Mouse (Mus musculus) midbrain, embryonic 15.5 days (tissue): ENCODE measurements at regions not wholly inside any gene's neighbourhood (a gene's known extent, or its start where the extent isn't known, plus 50 kb on each side); places are given as distances from the start of the nearest gene placed in this dataset.
A peak's percentile ranks its signal among the peaks of the same experiment; 100 is the strongest.

Source experiments
- ATAC-seq: fragments of 200-750 bp; cut with Nextera tagmentation; replicated peaks from 2 replicates; pipeline ENCODE4 v1.8.0; 2017; ENCODE audit warnings: moderate TSS enrichment
- H3K27ac ChIP-seq: fragments of 300-500 bp; sonication (generic); 2 replicates; pipeline ENCODE4 v1.5.1; 2015; ENCODE audit warnings: mild to moderate bottlenecking, inconsistent platforms
- H3K27me3 ChIP-seq: fragments of 300-500 bp; sonication (generic); replicated peaks from 2 replicates; pipeline ENCODE4 v1.6.1; 2015; ENCODE audit warnings: inconsistent platforms
- H3K36me3 ChIP-seq: fragments of 300-500 bp; sonication (generic); replicated peaks from 2 replicates; pipeline ENCODE4 v1.6.1; 2015; ENCODE audit warnings: inconsistent platforms
- H3K4me1 ChIP-seq: fragments of 300-500 bp; sonication (generic); 2 replicates; pipeline ENCODE4 v1.6.1; 2015; ENCODE audit warnings: inconsistent platforms
- H3K4me2 ChIP-seq: fragments of 300-500 bp; sonication (generic); 2 replicates; pipeline ENCODE4 v1.6.1; 2015; ENCODE audit warnings: inconsistent platforms, mild to moderate bottlenecking, moderate library complexity
- H3K4me3 ChIP-seq: fragments of 300-500 bp; sonication (generic); 2 replicates; pipeline ENCODE4 v1.5.1; 2015; ENCODE audit warnings: mild to moderate bottlenecking, inconsistent platforms
- H3K9ac ChIP-seq: fragments of 300-500 bp; sonication (generic); 2 replicates; pipeline ENCODE4 v1.6.1; 2015; ENCODE audit warnings: mild to moderate bottlenecking, inconsistent platforms
- H3K9me3 ChIP-seq: fragments of 300-500 bp; sonication (generic); 2 replicates; pipeline ENCODE4 v1.6.1; 2016; ENCODE audit warnings: inconsistent platforms
- WGBS: fragments of 180-500 bp; shearing (Covaris S2); methylation state at CpG from one replicate; pipeline ENCODE4 v1.1.7; 2015; ENCODE audit warnings: mixed read lengths; 5-methylcytosine and 5-hydroxymethylcytosine counted together

GRCm38 (mm10) chr7:113672779-113673595 lies 92.8 kb upstream of the Spon1 start:
- Histone ChIP-seq H3K9ac (no peak overlapping the region), H3K4me2 (peak overlapping the region; percentile 23; the same call in 1 of the 2 replicates), H3K27ac (peak overlapping the region; percentile 34; the same call in 1 of the 2 replicates)

GRCm38 (mm10) chr7:113673596-113673956 lies 92.2 kb upstream of the Spon1 start:
- WGBS, result 57% methylated on average over 12 of the region's 12 CpGs
- Histone ChIP-seq H3K4me2 (peak overlapping the region; percentile 23; the same call in 1 of the 2 replicates), H3K27ac (peak overlapping the region; percentile 34; the same call in 1 of the 2 replicates)

More at GRCm38 (mm10) chr7:113672779-113673595, 92.8 kb upstream of the Spon1 start:
- ATAC-seq, result no peak
- Histone ChIP-seq H3K4me1 (peaks cover 12% of the 10 kb centered on the region), H3K36me3 (no peaks in the 10 kb centered on the region), H3K4me3 (no peak overlapping the region), H3K9me3 (no peaks in the 10 kb centered on the region), H3K27me3 (no peaks in the 10 kb centered on the region)
- 26% methylated on average over 18 of the region's 18 CpGs for WGBS

GRCm38 (mm10) chr7:113682271-113682670 lies 83.5 kb upstream of the Spon1 start:
- no peak for ATAC-seq
- H3K9me3 ChIP-seq, result no peaks in the 10 kb centered on the region
- 86% methylated on average over 5 of the region's 5 CpGs for WGBS
- no peaks in the 10 kb centered on the region for H3K4me1 ChIP-seq
- H3K4me2 ChIP-seq, result no peak overlapping the region
- no peak overlapping the region for H3K4me3 ChIP-seq
- no peaks in the 10 kb centered on the region for H3K36me3 ChIP-seq
- no peak overlapping the region for H3K9ac ChIP-seq
- no peak overlapping the region for H3K27ac ChIP-seq
- no peaks in the 10 kb centered on the region for H3K27me3 ChIP-seq

More at GRCm38 (mm10) chr7:113673596-113673956, 92.2 kb upstream of the Spon1 start:
- no peak; the same call in 1 of the 2 replicates for ATAC-seq
- Histone ChIP-seq H3K9ac (no peak overlapping the region), H3K4me1 (peaks cover 12% of the 10 kb centered on the region), H3K36me3 (no peaks in the 10 kb centered on the region), H3K4me3 (no peak overlapping the region), H3K27me3 (no peaks in the 10 kb centered on the region), H3K9me3 (no peaks in the 10 kb centered on the region)

GRCm38 (mm10) chr7:113685349-113685748 lies 80.4 kb upstream of the Spon1 start:
- Histone ChIP-seq H3K4me3 (no peak overlapping the region), H3K36me3 (no peaks in the 10 kb centered on the region), H3K27me3 (no peaks in the 10 kb centered on the region), H3K4me2 (no peak overlapping the region), H3K27ac (no peak overlapping the region), H3K9ac (no peak overlapping the region), H3K4me1 (no peaks in the 10 kb centered on the region), H3K9me3 (no peaks in the 10 kb centered on the region)
- ATAC-seq, result no peak
- WGBS, result 83% methylated on average over 4 of the region's 4 CpGs

- Histone ChIP-seq H3K4me3 (no peak overlapping the region), H3K4me1 (no peaks in the 10 kb centered on the region), H3K27ac (no peak overlapping the region), H3K9ac (no peak overlapping the region), H3K36me3 (no peaks in the 10 kb centered on the region), H3K4me2 (no peak overlapping the region), H3K9me3 (no peaks in the 10 kb centered on the region), H3K27me3 (no peaks in the 10 kb centered on the region)
- whole genome bisulfite sequencing, result 79% methylated on average over 3 of the region's 3 CpGs
- ATAC-seq, result no peak
Observed at GRCm38 (mm10) chr7:113686527-113686926, 79.3 kb upstream of the Spon1 start.

- Histone ChIP-seq H3K9ac (no peak overlapping the region), H3K27me3 (no peaks in the 10 kb centered on the region), H3K4me2 (no peak overlapping the region), H3K27ac (no peak overlapping the region), H3K36me3 (no peaks in the 10 kb centered on the region), H3K4me1 (no peaks in the 10 kb centered on the region), H3K4me3 (no peak overlapping the region), H3K9me3 (no peaks in the 10 kb centered on the region)
- ATAC-seq, result no peak
- WGBS, result 80% methylated on average over 6 of the region's 6 CpGs
Observed at GRCm38 (mm10) chr7:113687566-113687965, 78.2 kb upstream of the Spon1 start.

- no peak for ATAC-seq
- 64% methylated on average over 8 of the region's 8 CpGs for WGBS
Observed at GRCm38 (mm10) chr7:113688231-113688669, 77.5 kb upstream of the Spon1 start.

GRCm38 (mm10) chr7:113688717-113689116 lies 77.1 kb upstream of the Spon1 start:
- Histone ChIP-seq H3K9me3 (no peaks in the 10 kb centered on the region), H3K4me2 (no peak overlapping the region), H3K27me3 (no peaks in the 10 kb centered on the region), H3K27ac (no peak overlapping the region), H3K36me3 (no peaks in the 10 kb centered on the region), H3K4me1 (no peaks in the 10 kb centered on the region), H3K4me3 (no peak overlapping the region), H3K9ac (no peak overlapping the region)
- 90% methylated on average over 1 of the region's 1 CpGs for WGBS
- no peak for ATAC-seq

More at GRCm38 (mm10) chr7:113688231-113688669, 77.5 kb upstream of the Spon1 start:
- H3K36me3 ChIP-seq, result no peaks in the 10 kb centered on the region
- no peak overlapping the region for H3K27ac ChIP-seq
- H3K4me1 ChIP-seq, result no peaks in the 10 kb centered on the region
- no peaks in the 10 kb centered on the region for H3K27me3 ChIP-seq
- H3K9me3 ChIP-seq, result no peaks in the 10 kb centered on the region
- H3K4me2 ChIP-seq, result no peak overlapping the region
- no peak overlapping the region for H3K4me3 ChIP-seq
- no peak overlapping the region for H3K9ac ChIP-seq

GRCm38 (mm10) chr7:113689131-113689530 lies 76.7 kb upstream of the Spon1 start:
- Histone ChIP-seq H3K27ac (no peak overlapping the region), H3K36me3 (no peaks in the 10 kb centered on the region), H3K4me3 (no peak overlapping the region), H3K9me3 (no peaks in the 10 kb centered on the region), H3K4me2 (no peak overlapping the region), H3K4me1 (peaks cover 4% of the 10 kb centered on the region), H3K9ac (no peak overlapping the region), H3K27me3 (no peaks in the 10 kb centered on the region)
- no peak for ATAC-seq
- WGBS, result 75% methylated on average over 2 of the region's 2 CpGs

GRCm38 (mm10) chr7:113691756-113692155 lies 74.0 kb upstream of the Spon1 start:
- no peak overlapping the region for H3K4me3 ChIP-seq
- H3K9me3 ChIP-seq, result no peaks in the 10 kb centered on the region
- no peak overlapping the region for H3K9ac ChIP-seq
- 41% methylated on average over 2 of the region's 2 CpGs for WGBS
- no peak overlapping the region for H3K27ac ChIP-seq
- H3K4me2 ChIP-seq, result no peak overlapping the region
- no peaks in the 10 kb centered on the region for H3K27me3 ChIP-seq
- no peaks in the 10 kb centered on the region for H3K36me3 ChIP-seq
- ATAC-seq, result no peak
- H3K4me1 ChIP-seq, result peaks cover 7% of the 10 kb centered on the region

- H3K36me3 ChIP-seq, result no peaks in the 10 kb centered on the region
- no peaks in the 10 kb centered on the region for H3K27me3 ChIP-seq
- 74% methylated on average over 3 of the region's 3 CpGs for WGBS
- no peak overlapping the region for H3K9ac ChIP-seq
- no peak overlapping the region for H3K4me2 ChIP-seq
- no peak overlapping the region for H3K4me3 ChIP-seq
- peaks cover 7% of the 10 kb centered on the region for H3K4me1 ChIP-seq
- H3K27ac ChIP-seq, result 0 out of 2 replicates have a peak overlapping the region, but pooled peaks have one; percentile 8
- ATAC-seq, result no peak
- no peaks in the 10 kb centered on the region for H3K9me3 ChIP-seq
Observed at GRCm38 (mm10) chr7:113693526-113693925, 72.3 kb upstream of the Spon1 start.

- Histone ChIP-seq H3K9me3 (no peaks in the 10 kb centered on the region), H3K4me1 (peaks cover 7% of the 10 kb centered on the region), H3K4me2 (no peak overlapping the region), H3K4me3 (no peak overlapping the region), H3K27me3 (no peaks in the 10 kb centered on the region), H3K36me3 (no peaks in the 10 kb centered on the region), H3K9ac (no peak overlapping the region), H3K27ac (no peak overlapping the region)
- 56% methylated on average over 5 of the region's 5 CpGs for WGBS
- ATAC-seq, result no peak
Observed at GRCm38 (mm10) chr7:113694466-113694865, 71.3 kb upstream of the Spon1 start.

GRCm38 (mm10) chr7:113705929-113706328 lies 59.9 kb upstream of the Spon1 start:
- Histone ChIP-seq H3K4me3 (no peak overlapping the region), H3K27me3 (no peaks in the 10 kb centered on the region), H3K9ac (no peak overlapping the region), H3K9me3 (no peaks in the 10 kb centered on the region), H3K27ac (no peak overlapping the region), H3K4me2 (no peak overlapping the region), H3K4me1 (no peaks in the 10 kb centered on the region), H3K36me3 (no peaks in the 10 kb centered on the region)
- no peak for ATAC-seq
